Mouse (Mus musculus) CH12.LX (cell line): ENCODE measurements around the gene Ap2a1. TPM values are rescaled to one million over a fixed set of nuclear protein-coding genes. Genes with fewer than 3 reads are reported as not detected.

Experiments
- DNase-seq: peaks from one replicate; pipeline ENCODE4 v3.0.0-alpha.2; 2013; ENCODE audit errors: extremely low read depth
- H3K27ac ChIP-seq: 2 replicates; pipeline ENCODE4 v1.5.1; 2012; ENCODE audit warnings: low read depth, mild to moderate bottlenecking, control low read depth, moderate library complexity; ENCODE audit not compliant: insufficient read depth
- H3K27me3 ChIP-seq: replicated peaks from 2 replicates; pipeline ENCODE3; 2012; ENCODE audit warnings: inconsistent platforms
- H3K36me3 ChIP-seq, 2 experiments: replicated peaks in 1 of 2; 2 replicates each; pipeline versions ENCODE3 to v1.6.1; 2012; ENCODE audit warnings: inconsistent platforms in 1 of 2, low read length in 1 of 2, mild to moderate bottlenecking in 1 of 2, mixed read lengths in 1 of 2, moderate library complexity in 1 of 2; ENCODE audit not compliant: control insufficient read depth in 1 of 2, insufficient read depth in 1 of 2
- H3K4me1 ChIP-seq, 2 experiments: 2 replicates each; pipeline ENCODE4 v1.6.1; 2012; ENCODE audit warnings: inconsistent platforms in 1 of 2, moderate library complexity in 1 of 2; ENCODE audit not compliant: insufficient read depth in 2 of 2, control insufficient read depth in 1 of 2
- H3K4me2 ChIP-seq: 2 replicates; pipeline ENCODE4 v1.6.1; 2012; ENCODE audit warnings: low read depth, mild to moderate bottlenecking, control low read depth; ENCODE audit not compliant: poor library complexity, insufficient read depth, severe bottlenecking
- H3K4me3 ChIP-seq, 3 experiments: fragments of 150-350 bp in 1 of 3; sonication (generic) in 1 of 3; replicated peaks in 1 of 3; 2 replicates each; pipeline versions ENCODE3 to v1.5.1; 2011 to 2012; ENCODE audit warnings: low read depth in 2 of 3, low read length in 2 of 3, mild to moderate bottlenecking in 2 of 3, moderate library complexity in 2 of 3, control low read depth in 1 of 3, improper control_type of control experiment in 1 of 3, inconsistent platforms in 1 of 3, mixed read lengths in 1 of 3; ENCODE audit not compliant: poor library complexity in 1 of 3
- H3K79me2 ChIP-seq: replicated peaks from 2 replicates; pipeline ENCODE4 v1.6.1; 2012; ENCODE audit warnings: mild to moderate bottlenecking, moderate library complexity; ENCODE audit not compliant: control insufficient read depth, poor library complexity, insufficient read depth, severe bottlenecking; ENCODE audit errors: extremely low read depth
- H3K9ac ChIP-seq: 2 replicates; pipeline ENCODE4 v1.6.1; 2012; ENCODE audit warnings: low read depth, mild to moderate bottlenecking, control low read depth, moderate library complexity; ENCODE audit not compliant: insufficient read depth
- H3K9me3 ChIP-seq: replicated peaks from 2 replicates; pipeline ENCODE3; 2012; ENCODE audit warnings: low read length, inconsistent platforms, mixed read lengths
- CHD1 ChIP-seq: IDR thresholded peaks from 2 replicates; pipeline ENCODE4 v1.6.1; 2012; ENCODE audit warnings: low read depth, low read length, improper control_type of control experiment, inconsistent platforms
- CTCF ChIP-seq, 2 experiments: IDR thresholded peaks in 1 of 2; conservative IDR thresholded peaks in 1 of 2; 2 replicates each; pipeline ENCODE4 v1.5.1; 2011 to 2012; ENCODE audit warnings: low read depth in 2 of 2, low read length in 2 of 2, improper control_type of control experiment in 1 of 2, inconsistent platforms in 1 of 2, mild to moderate bottlenecking in 1 of 2, moderate library complexity in 1 of 2
- E2F4 ChIP-seq: IDR thresholded peaks from 2 replicates; pipeline ENCODE4 v1.6.1; 2011; ENCODE audit warnings: low read depth, low read length, improper control_type of control experiment; ENCODE audit not compliant: insufficient replicate concordance
- IRF4 ChIP-seq: IDR thresholded peaks from 2 replicates; pipeline ENCODE4 v1.6.1; 2014; ENCODE audit warnings: low read depth, mild to moderate bottlenecking, inconsistent platforms, low read length, improper control_type of control experiment
- JUND ChIP-seq: conservative IDR thresholded peaks from 2 replicates; pipeline ENCODE4 v1.6.1; 2011; ENCODE audit warnings: low read depth, low read length, improper control_type of control experiment
- KAT2A ChIP-seq: IDR thresholded peaks from 2 replicates; pipeline ENCODE4 v1.6.1; 2012; ENCODE audit warnings: low read length, improper control_type of control experiment, inconsistent platforms; ENCODE audit not compliant: insufficient replicate concordance
- MAX ChIP-seq: IDR thresholded peaks from 2 replicates; pipeline ENCODE4 v1.6.1; 2011; ENCODE audit warnings: low read length, improper control_type of control experiment
- MEF2A ChIP-seq: IDR thresholded peaks from 2 replicates; pipeline ENCODE4 v1.6.1; 2014; ENCODE audit warnings: low read depth, mild to moderate bottlenecking, inconsistent platforms, low read length, improper control_type of control experiment, borderline replicate concordance
- MYC ChIP-seq: IDR thresholded peaks from 2 replicates; pipeline ENCODE4 v1.6.1; 2011; ENCODE audit warnings: low read depth, mild to moderate bottlenecking, improper control_type of control experiment, low read length
- NELFE ChIP-seq: IDR thresholded peaks from 2 replicates; pipeline ENCODE4 v1.6.1; 2011; ENCODE audit warnings: low read depth, low read length, improper control_type of control experiment
- PAX5 ChIP-seq: IDR thresholded peaks from 2 replicates; pipeline ENCODE4 v1.6.1; 2012; ENCODE audit warnings: low read length, inconsistent platforms, mixed read lengths
- RCOR1 ChIP-seq: conservative IDR thresholded peaks from 2 replicates; pipeline ENCODE4 v1.6.1; 2012; ENCODE audit warnings: low read depth, mild to moderate bottlenecking, inconsistent platforms, low read length, improper control_type of control experiment
- SMC3 ChIP-seq: IDR thresholded peaks from 2 replicates; pipeline ENCODE4 v1.6.1; 2011; ENCODE audit warnings: low read depth, low read length, improper control_type of control experiment
- TCF12 ChIP-seq: IDR thresholded peaks from 2 replicates; pipeline ENCODE4 v1.6.1; 2014; ENCODE audit warnings: low read depth, mild to moderate bottlenecking, inconsistent platforms, low read length, improper control_type of control experiment
- UBTF ChIP-seq: IDR thresholded peaks from 2 replicates; pipeline ENCODE4 v1.6.1; 2012; ENCODE audit warnings: low read depth, mild to moderate bottlenecking, inconsistent platforms, low read length, improper control_type of control experiment, moderate library complexity
- USF2 ChIP-seq: conservative IDR thresholded peaks from 2 replicates; pipeline ENCODE4 v1.6.1; 2011; ENCODE audit warnings: low read depth, low read length, improper control_type of control experiment
- ZMIZ1 ChIP-seq: IDR thresholded peaks from 2 replicates; pipeline ENCODE4 v1.6.1; 2012; ENCODE audit warnings: low read depth, mild to moderate bottlenecking, inconsistent platforms, low read length, improper control_type of control experiment
- ZNF384 ChIP-seq: IDR thresholded peaks from 2 replicates; pipeline ENCODE4 v1.6.1; 2012; ENCODE audit warnings: low read depth, low read length, improper control_type of control experiment, inconsistent platforms
- dilution Hi-C: fragments of 300-500 bp; cut with MboI; formaldehyde crosslinking; loops from 2 replicates; pipeline ENCODE4 v1.14.3; 2020; ENCODE audit warnings: low sequenced_read_pairs; ENCODE audit not compliant: extremely low pct_unique_long_range_greater_than_20kb, extremely low pct_ligation_motif_present
- in situ Hi-C: fragments of 300-500 bp; cut with MboI; formaldehyde crosslinking; loops from 3 replicates; pipeline ENCODE4 v1.14.3; 2019; ENCODE audit warnings: low sequenced_read_pairs, low pct_ligation_motif_present, low pct_unique_long_range_greater_than_20kb, mixed read lengths
- polyA plus RNA-seq: library from polyadenylated mRNA; unstranded; fragments of >175 nt; gene quantifications from 2 replicates; pipeline ENCODE4 v1.2.1, GENCODE M21; 2012; ENCODE audit warnings: low read depth; ENCODE audit not compliant: insufficient read length
- total RNA-seq, 2 experiments: library from RNA; depleted of rRNA; stranded (reverse); fragments of 300-350 nt in 1 of 2; fragments of >200 nt in 1 of 2; gene quantifications; 2 replicates each; pipeline ENCODE4 v1.2.3; 2012 to 2014

Ap2a1 gene
- total and polyA plus RNA-seq, 3 experiments, result 35.7 to 61.1 (median 56.3) TPM

DNA sequence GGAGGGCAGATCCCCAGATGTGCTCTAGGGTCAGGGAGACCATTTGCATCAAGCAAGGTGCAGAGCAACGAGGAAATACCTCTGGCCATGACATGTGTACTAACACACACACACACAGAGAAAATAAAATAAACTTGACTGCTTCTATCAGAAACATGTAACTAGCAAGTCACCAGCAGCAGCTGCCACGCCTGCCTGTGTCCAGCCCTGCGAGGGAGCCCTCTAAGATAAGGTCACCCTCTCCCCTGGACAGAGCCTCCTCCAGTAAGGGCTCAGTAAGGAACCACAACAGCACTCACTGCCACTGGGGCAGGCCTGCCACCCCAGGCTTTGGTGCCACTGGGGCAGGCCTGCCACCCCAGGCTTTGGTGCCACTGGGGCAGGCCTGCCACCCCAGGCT lies 11.1 kb downstream of the Ap2a1 start:
- TF ChIP-seq PAX5, result no peak
- TF ChIP-seq SMC3, result no peak
- no peak for TF ChIP-seq RCOR1
- no peak for TF ChIP-seq TCF12
- TF ChIP-seq JUND, result no peak
- no peak for TF ChIP-seq MAX
- TF ChIP-seq NELFE, result no peak
- no peak for TF ChIP-seq ZNF384
- no peak for TF ChIP-seq CTCF (conservative IDR thresholded peaks at IDR 0.05 in 1 of 2, IDR thresholded peaks at IDR 0.05 in 1 of 2; ENCODE audit: low read depth in 2 of 2, low read length in 2 of 2)
- no peak for TF ChIP-seq MYC
- no peak for TF ChIP-seq USF2
- no peak for TF ChIP-seq E2F4
- no peak for TF ChIP-seq ZMIZ1
- TF ChIP-seq UBTF, result no peak
- no peak for TF ChIP-seq MEF2A
- no peak for TF ChIP-seq KAT2A
- TF ChIP-seq CHD1, result no peak
- H3K9ac ChIP-seq, result no peak overlapping the region
- in situ Hi-C loops, result no loop called here
- H3K4me1 ChIP-seq, result peaks cover 0 to 3% of the 10 kb centered on the region in 2 experiments; a peak in 1 of 4 replicates
- H3K4me2 ChIP-seq, result no peak overlapping the region
- no peaks in the 10 kb centered on the region for H3K79me2 ChIP-seq
- DNase-seq, result no peak
- dilution Hi-C loops, result no loop called here
- H3K27ac ChIP-seq, result no peak overlapping the region
- peaks cover 25 to 82% of the 10 kb centered on the region in 2 experiments for H3K36me3 ChIP-seq
- no peak overlapping the region for H3K4me3 ChIP-seq
- no peaks in the 10 kb centered on the region for H3K9me3 ChIP-seq
- no peaks in the 10 kb centered on the region for H3K27me3 ChIP-seq

DNA sequence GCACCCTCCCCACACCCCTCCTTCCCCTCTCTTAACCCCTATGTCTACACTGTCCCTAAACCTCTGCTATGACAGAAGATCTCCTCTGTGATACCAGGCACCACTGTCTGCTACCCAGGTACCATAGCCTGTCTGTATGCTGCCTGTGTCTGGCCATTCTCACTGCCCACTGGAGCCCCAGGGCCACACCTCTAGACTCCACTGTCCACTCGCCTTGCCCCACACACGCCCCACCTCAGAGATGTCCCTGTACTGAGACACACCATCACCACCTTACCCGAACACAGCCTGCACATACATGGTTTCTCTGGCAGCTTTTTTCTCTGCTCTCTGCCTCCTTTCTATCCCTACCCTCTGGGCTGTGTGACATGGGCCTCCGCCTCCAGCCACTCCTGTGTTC lies 12.4 kb downstream of the Ap2a1 start:
- Histone ChIP-seq H3K27me3 (no peaks in the 10 kb centered on the region), H3K4me1 (peaks cover 0 to 3% of the 10 kb centered on the region in 2 experiments; a peak in 1 of 4 replicates), H3K9me3 (no peaks in the 10 kb centered on the region), H3K4me3 (no peak overlapping the region), H3K9ac (no peak overlapping the region), H3K4me2 (no peak overlapping the region), H3K27ac (no peak overlapping the region)
- dilution Hi-C loops, result no loop called here
- no peak for TF ChIP-seq CTCF (conservative IDR thresholded peaks at IDR 0.05 in 1 of 2, IDR thresholded peaks at IDR 0.05 in 1 of 2; ENCODE audit: low read depth in 2 of 2, low read length in 2 of 2)
- TF ChIP-seq IRF4, result no peak
- TF ChIP-seq, all 38 proteins: peak for 0
- no peak for DNase-seq
- Histone ChIP-seq H3K36me3 (peaks cover 27 to 85% of the 10 kb centered on the region in 2 experiments), H3K79me2 (no peaks in the 10 kb centered on the region)
- in situ Hi-C loops, result no loop called here
